Comparison of ENCODE assay signal across 8 mouse cellular contexts in the genomic region with DNA sequence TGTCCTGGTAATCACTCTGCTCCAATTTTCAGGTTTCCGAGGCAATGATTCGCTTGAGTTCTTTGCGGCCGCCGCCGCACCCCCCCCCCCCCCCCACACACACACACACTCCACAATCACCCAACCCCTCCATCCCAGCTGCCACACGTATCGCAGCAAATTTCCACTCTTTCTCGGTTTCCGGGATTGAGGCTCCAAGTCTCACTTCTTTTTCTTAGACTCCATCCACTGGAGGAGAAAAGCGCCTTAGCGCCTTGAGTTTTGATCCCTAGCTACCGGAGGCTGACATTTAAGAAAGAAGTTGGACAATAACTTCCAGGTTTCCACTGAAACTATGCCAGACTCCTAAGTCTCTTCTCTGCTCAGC. TPM values are rescaled to one million over a fixed set of nuclear protein-coding genes. Genes with fewer than 3 reads are reported as not detected.
DNase-seq lines count a peak whose midpoint lies in the region; ATAC-seq and TF ChIP-seq lines count a peak whose summit lies in the region.

No protein-coding gene starts in this region.

- H3K27me3 ChIP-seq in neural tube, embryonic 11.5 days (ENCODE audit: control insufficient read depth, insufficient read depth, low read length) = no peaks in the 10 kb centered on the region
- no peaks in the 10 kb centered on the region for H3K27me3 ChIP-seq in hindbrain, postnatal 0 days (ENCODE audit: insufficient read depth, low read length)
- H3K27me3 ChIP-seq in midbrain, embryonic 16.5 days (ENCODE audit: control insufficient read depth, insufficient read depth, low read depth, low read length) = no peaks in the 10 kb centered on the region

- H3K4me2 ChIP-seq in neural tube, embryonic 11.5 days (ENCODE audit: low read depth) = peak overlapping the region; percentile 50
- H3K4me2 ChIP-seq in hindbrain, postnatal 0 days (ENCODE audit: low read depth, low read length) = peak overlapping the region; percentile 78
- H3K4me2 ChIP-seq in midbrain, embryonic 16.5 days (ENCODE audit: low read length) = peak overlapping the region; percentile 90

- peaks cover 5% of the 10 kb centered on the region; the same call in 1 of the 2 replicates for H3K4me1 ChIP-seq in neural tube, embryonic 11.5 days (ENCODE audit: control insufficient read depth, insufficient read depth, low read length)
- H3K4me1 ChIP-seq in hindbrain, postnatal 0 days (ENCODE audit: insufficient read depth, low read length) = no peaks in the 10 kb centered on the region; the same call in 1 of the 2 replicates
- H3K4me1 ChIP-seq in midbrain, embryonic 16.5 days (ENCODE audit: control insufficient read depth, insufficient read depth, low read length) = peaks cover 11% of the 10 kb centered on the region

- H3K36me3 ChIP-seq in neural tube, embryonic 11.5 days (ENCODE audit: control insufficient read depth, insufficient read depth, low read length) = no peaks in the 10 kb centered on the region
- no peaks in the 10 kb centered on the region for H3K36me3 ChIP-seq in hindbrain, postnatal 0 days (ENCODE audit: insufficient read depth, low read length)
- H3K36me3 ChIP-seq in midbrain, embryonic 16.5 days (ENCODE audit: control insufficient read depth, insufficient read depth, low read length) = no peaks in the 10 kb centered on the region

- DNase-seq in adrenal gland, postnatal 14 days = peak; percentile 46
- DNase-seq in adrenal gland, postnatal 10 days = no peak
- DNase-seq in neural tube, embryonic 11.5 days (ENCODE audit: low spot score) = no peak
- no peak for DNase-seq in neural tube, embryonic 10.5 days (ENCODE audit: extremely low spot score, low spot score)
- peak; percentile 27 for DNase-seq in hindbrain, postnatal 0 days (ENCODE audit: low spot score)
- no peak for DNase-seq in layer of hippocampus, adult 18-20 months (ENCODE audit: low spot score in 2 of 2)
- DNase-seq in urinary bladder, postnatal 10 days (ENCODE audit: low spot score) = no peak

- no peak for TF ChIP-seq CTCF in hindbrain, postnatal 0 days (IDR thresholded peaks at IDR 0.05; ENCODE audit: low read depth)

- no peaks in the 10 kb centered on the region for H3K9me3 ChIP-seq in neural tube, embryonic 11.5 days (ENCODE audit: control insufficient read depth, low read length)
- no peaks in the 10 kb centered on the region for H3K9me3 ChIP-seq in hindbrain, postnatal 0 days (ENCODE audit: low read length)
- H3K9me3 ChIP-seq in midbrain, embryonic 16.5 days (replicated peaks; ENCODE audit: control insufficient read depth, low read length, poor library complexity, severe bottlenecking) = no peaks in the 10 kb centered on the region

- WGBS in neural tube, embryonic 11.5 days = 0% methylated on average over 13 of the region's 13 CpGs
- 0% methylated on average over 13 of the region's 13 CpGs for WGBS in hindbrain, postnatal 0 days
- WGBS in midbrain, embryonic 16.5 days = 1% methylated on average over 11 of the region's 13 CpGs

- H3K9ac ChIP-seq in neural tube, embryonic 11.5 days (ENCODE audit: low read length) = peak overlapping the region; percentile 90
- H3K9ac ChIP-seq in hindbrain, postnatal 0 days (replicated peaks; ENCODE audit: low read length) = peak overlapping the region; percentile 72
- H3K9ac ChIP-seq in midbrain, embryonic 16.5 days (ENCODE audit: low read depth, low read length) = peak overlapping the region; percentile 72

- no peak for ATAC-seq in neural tube, embryonic 11.5 days (ENCODE audit: insufficient read depth, low FRiP score, low TSS enrichment)
- ATAC-seq in hindbrain, postnatal 0 days = no peak
- ATAC-seq in midbrain, embryonic 16.5 days = no peak

- H3K27ac ChIP-seq in neural tube, embryonic 11.5 days (ENCODE audit: low read depth, low read length) = peak overlapping the region; percentile 97
- peak overlapping the region; percentile 90 for H3K27ac ChIP-seq in hindbrain, postnatal 0 days
- H3K27ac ChIP-seq in midbrain, embryonic 16.5 days (ENCODE audit: low read length) = peak overlapping the region; percentile 84

- H3K4me3 ChIP-seq in neural tube, embryonic 11.5 days (ENCODE audit: low read depth, low read length) = peak overlapping the region; percentile 88
- peak overlapping the region; percentile 93 for H3K4me3 ChIP-seq in hindbrain, postnatal 0 days (ENCODE audit: low read length)
- H3K4me3 ChIP-seq in midbrain, embryonic 16.5 days (ENCODE audit: low read depth, low read length) = peak overlapping the region; percentile 82

RNA-seq across cellular contexts. Expression of gene Phactr4, which starts 0.8 kb away (rescaled TPM):
- total RNA-seq in adrenal gland, postnatal 14 days (2021) = 40.3 and 46.2 TPM in 2 replicates
- 10 to 100 TPM; 31.9 to 39.0 TPM for total RNA-seq in adrenal gland, postnatal 10 days (2021)
- 24.7 and 26.9 TPM in 2 replicates for polyA plus RNA-seq in neural tube, embryonic 11.5 days (2014; fragmentation: Nextera tagmentation; extraction: Ambion mirVana)
- 4.0 and 5.0 TPM in 2 replicates for total RNA-seq in hindbrain, postnatal 0 days (2014; rRNA removed)
- 5.2 and 5.4 TPM in 2 replicates for polyA plus RNA-seq in hindbrain, postnatal 0 days (2015; fragmentation: Nextera tagmentation; extraction: Ambion mirVana)
- 7.1 and 8.3 TPM in 2 replicates for polyA plus RNA-seq in midbrain, embryonic 16.5 days (2015; fragmentation: Nextera tagmentation; extraction: Ambion mirVana)
- 10 to 100 TPM; 10.7 to 12.4 TPM for total RNA-seq in layer of hippocampus, adult 18-20 months (2021)

RNA-seq across cellular contexts. Expression of gene Med18, which starts 42.2 kb away (rescaled TPM):
- total RNA-seq in adrenal gland, postnatal 14 days (2021) = 7.8 and 10.7 TPM in 2 replicates
- total RNA-seq in adrenal gland, postnatal 10 days (2021) = 10 to 100 TPM in 1 of 2 experiments, 1 to 10 TPM in 1; 8.2 to 10.6 TPM
- 15.7 and 17.0 TPM in 2 replicates for polyA plus RNA-seq in neural tube, embryonic 11.5 days (2014; fragmentation: Nextera tagmentation; extraction: Ambion mirVana)
- total RNA-seq in hindbrain, postnatal 0 days (2014; rRNA removed) = 11.4 and 11.6 TPM in 2 replicates
- 12.1 and 13.8 TPM in 2 replicates for polyA plus RNA-seq in hindbrain, postnatal 0 days (2015; fragmentation: Nextera tagmentation; extraction: Ambion mirVana)
- polyA plus RNA-seq in midbrain, embryonic 16.5 days (2015; fragmentation: Nextera tagmentation; extraction: Ambion mirVana) = 16.9 and 17.9 TPM in 2 replicates
- total RNA-seq in layer of hippocampus, adult 18-20 months (2021) = 1 to 10 TPM; 7.9 to 9.7 TPM

Comparison
In these comparisons a context has a peak if more than half of its experiments do, and no peak if none do; other contexts are left out.
1. DNase-seq: peak in adrenal gland, postnatal 14 days (single experiment) and hindbrain, postnatal 0 days (single experiment); none in adrenal gland, postnatal 10 days (single experiment), neural tube, embryonic 11.5 days (single experiment), neural tube, embryonic 10.5 days (single experiment), layer of hippocampus, adult 18-20 months (0 of 2) and urinary bladder, postnatal 10 days (single experiment).
2. Peak in every context shown above with its lines, with median percentiles within 50 percentile points of each other: H3K27ac ChIP-seq, H3K4me2 ChIP-seq, H3K4me3 ChIP-seq and H3K9ac ChIP-seq.